ENCODE assay signal across 9 mouse cellular contexts in the genomic region with DNA sequence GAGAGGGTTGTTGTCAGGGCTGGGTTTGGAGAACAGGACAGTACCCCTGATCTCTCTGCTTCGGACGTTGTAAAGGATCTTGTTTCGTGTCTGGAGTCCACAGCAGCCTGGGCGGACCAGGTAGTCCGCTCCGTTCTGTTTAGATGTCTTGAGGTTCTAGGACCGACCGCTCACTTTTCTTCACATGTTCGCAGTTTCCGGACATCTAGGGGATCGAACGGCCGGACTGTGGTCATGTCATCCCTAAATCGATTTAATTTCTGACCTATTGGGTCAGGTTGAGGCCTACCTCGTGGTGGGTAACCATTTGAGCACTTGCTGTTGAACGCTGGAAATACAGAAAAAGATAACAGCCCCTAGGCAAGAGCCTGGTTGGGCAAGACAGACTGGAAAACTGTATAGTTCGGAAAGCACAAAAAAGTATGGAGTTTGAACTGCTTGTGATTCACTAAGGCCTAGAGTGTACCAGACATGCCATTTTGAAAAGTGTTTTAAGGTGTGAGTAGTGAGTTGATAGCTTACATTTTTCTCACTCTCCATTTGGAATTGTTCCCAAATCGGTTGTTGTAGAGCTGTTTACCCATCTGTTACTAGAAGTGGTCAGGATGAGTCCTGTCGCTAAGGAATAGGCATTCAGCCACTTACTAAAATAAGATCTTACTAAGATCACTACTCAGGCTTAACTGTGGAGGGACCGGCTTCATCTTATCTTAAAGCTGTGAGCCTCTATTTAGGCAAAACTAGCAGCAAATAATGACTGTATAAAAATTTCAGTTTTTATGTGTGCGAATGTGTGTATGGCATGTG. TPM values are rescaled to one million over a fixed set of nuclear protein-coding genes. Genes with fewer than 3 reads are reported as not detected.
DNase-seq lines count a peak whose midpoint lies in the region; ATAC-seq and TF ChIP-seq lines count a peak whose summit lies in the region.
"Had no signal": no experiment of that assay in that cellular context is flagged by ENCODE, and none has a peak within 500 bp of the region (broad histone marks: within the 10 kb centered on the region; RNA-seq: fewer than 3 reads in every experiment).

No protein-coding gene starts in this region.

- intact Hi-C loops in heart, postnatal 10 days (cut with DNase I): loop anchor here (1.0 to 5.0 kb wide), 6 partner anchors 41 to 734 kb away; partner anchors contain the start of gene Max

- no peak for ATAC-seq in heart, embryonic 14.5 days (ENCODE audit: insufficient number of reproducible peaks, insufficient read depth, low FRiP score, low read depth)
- no peak for ATAC-seq in hindbrain, embryonic 11.5 days (ENCODE audit: low FRiP score)
- no peak for ATAC-seq in midbrain, embryonic 11.5 days (ENCODE audit: low FRiP score)

- peak overlapping the region; percentile 50 to 92 for H3K4me3 ChIP-seq in heart, embryonic 14.5 days (ENCODE audit: control insufficient read depth in 1 of 2, insufficient read depth in 1 of 2, low read depth in 1 of 2, low read length in 2 of 2)
- peak overlapping the region; percentile 71 to 91 for H3K4me3 ChIP-seq in MEL (ENCODE audit: control insufficient read depth in 1 of 2, insufficient read depth in 1 of 2, low read depth in 2 of 2, low read length in 2 of 2)
- peak overlapping the region; percentile 64 for H3K4me3 ChIP-seq in hindbrain, embryonic 11.5 days (ENCODE audit: low read depth, low read length)
- H3K4me3 ChIP-seq in midbrain, embryonic 11.5 days (ENCODE audit: low read depth, low read length): peak overlapping the region; percentile 71

- TF ChIP-seq CTCF in MEL (IDR thresholded peaks at IDR 0.05 in 2 of 3, conservative IDR thresholded peaks at IDR 0.05 in 1 of 3; ENCODE audit: control insufficient read depth in 1 of 3, insufficient read depth in 1 of 3, low read depth in 2 of 3, low read length in 3 of 3, poor library complexity in 1 of 3, severe bottlenecking in 1 of 3): no peak

- no peaks in the 10 kb centered on the region for H3K27me3 ChIP-seq in heart, embryonic 14.5 days (ENCODE audit: control insufficient read depth, insufficient read depth, low read length)
- no peaks in the 10 kb centered on the region for H3K27me3 ChIP-seq in MEL (ENCODE audit: control insufficient read depth in 1 of 2, insufficient read depth in 2 of 2, low read length in 2 of 2)
- no peaks in the 10 kb centered on the region for H3K27me3 ChIP-seq in hindbrain, embryonic 11.5 days (ENCODE audit: control insufficient read depth, insufficient read depth, low read length)
- H3K27me3 ChIP-seq in midbrain, embryonic 11.5 days (ENCODE audit: control insufficient read depth, insufficient read depth, low read length): no peaks in the 10 kb centered on the region

- H3K36me3 ChIP-seq in heart, embryonic 14.5 days (ENCODE audit: control insufficient read depth, insufficient read depth, low read length): no peaks in the 10 kb centered on the region
- peaks cover 0 to 14% of the 10 kb centered on the region in 2 experiments; a peak in 2 of 4 replicates for H3K36me3 ChIP-seq in MEL (ENCODE audit: control insufficient read depth in 1 of 2, insufficient read depth in 2 of 2, low read length in 2 of 2)
- no peaks in the 10 kb centered on the region for H3K36me3 ChIP-seq in hindbrain, embryonic 11.5 days (ENCODE audit: control insufficient read depth, insufficient read depth, low read length)
- H3K36me3 ChIP-seq in midbrain, embryonic 11.5 days (ENCODE audit: control insufficient read depth, insufficient read depth, low read length): no peaks in the 10 kb centered on the region

- peak; percentile 59 to 85; a peak in 2 of 4 replicates for TF ChIP-seq POLR2A in MEL (IDR thresholded peaks at IDR 0.05; ENCODE audit: control insufficient read depth in 1 of 2, insufficient read depth in 1 of 2, low read depth in 1 of 2, low read length in 2 of 2, poor library complexity in 1 of 2)

- H3K27ac ChIP-seq in heart, embryonic 14.5 days (replicated peaks in 1 of 2; ENCODE audit: control insufficient read depth in 1 of 2, insufficient read depth in 1 of 2, low read depth in 2 of 2, low read length in 2 of 2): peak overlapping the region; percentile 24 to 30; a peak in 2 of 4 replicates
- H3K27ac ChIP-seq in MEL (ENCODE audit: control insufficient read depth, low read depth, low read length): peak overlapping the region; percentile 79
- H3K27ac ChIP-seq in hindbrain, embryonic 11.5 days (ENCODE audit: low read depth, low read length): no peak overlapping the region
- H3K27ac ChIP-seq in midbrain, embryonic 11.5 days (ENCODE audit: low read depth, low read length): no peak overlapping the region; the same call in 1 of the 2 replicates

- H3K79me2 ChIP-seq in MEL (ENCODE audit: control insufficient read depth, insufficient read depth, low read length, poor library complexity): peaks cover 11% of the 10 kb centered on the region

- DNase-seq in heart, postnatal 10 days: no peak
- DNase-seq in MEL (ENCODE audit: low read depth, low spot score): no peak
- no peak for DNase-seq in hindbrain, embryonic 11.5 days (ENCODE audit: low spot score)
- DNase-seq in midbrain, embryonic 11.5 days (ENCODE audit: low spot score, missing footprints): no peak
- DNase-seq in right cerebral cortex, postnatal 4 days: no peak
- DNase-seq in thymus, adult 18-20 months: no peak
- DNase-seq in left cerebral cortex, adult 18-20 months (ENCODE audit: low spot score in 2 of 2): no peak

- H3K9ac ChIP-seq in heart, embryonic 14.5 days (ENCODE audit: low read length): peak overlapping the region; percentile 71
- H3K9ac ChIP-seq in MEL (ENCODE audit: control insufficient read depth, low read depth, low read length, poor library complexity, severe bottlenecking): peak overlapping the region; percentile 91
- peak overlapping the region; percentile 69 for H3K9ac ChIP-seq in hindbrain, embryonic 11.5 days (ENCODE audit: low read depth, low read length)
- H3K9ac ChIP-seq in midbrain, embryonic 11.5 days (ENCODE audit: low read length): peak overlapping the region; percentile 81

- no peaks in the 10 kb centered on the region for H3K9me3 ChIP-seq in heart, embryonic 14.5 days (ENCODE audit: control insufficient read depth, low read length)
- no peaks in the 10 kb centered on the region for H3K9me3 ChIP-seq in MEL (replicated peaks; ENCODE audit: insufficient read depth, low read length)
- no peaks in the 10 kb centered on the region for H3K9me3 ChIP-seq in hindbrain, embryonic 11.5 days (ENCODE audit: control insufficient read depth, low read length)
- H3K9me3 ChIP-seq in midbrain, embryonic 11.5 days (ENCODE audit: control insufficient read depth, low read length): no peaks in the 10 kb centered on the region

- no peak for TF ChIP-seq RAD21 in MEL (IDR thresholded peaks at IDR 0.05; ENCODE audit: low read depth, low read length)

- TF ChIP-seq EP300 in MEL (IDR thresholded peaks at IDR 0.05; ENCODE audit: low read depth in 1 of 2, low read length in 2 of 2): no peak; a peak in 1 of 4 replicates

- H3K4me1 ChIP-seq in heart, embryonic 14.5 days (ENCODE audit: control insufficient read depth in 2 of 2, insufficient read depth in 2 of 2, low read length in 2 of 2): peaks cover 0 to 8% of the 10 kb centered on the region in 2 experiments; a peak in 1 of 4 replicates
- peaks cover 5 to 7% of the 10 kb centered on the region in 2 experiments for H3K4me1 ChIP-seq in MEL (ENCODE audit: control insufficient read depth in 1 of 2, insufficient read depth in 2 of 2, low read length in 2 of 2)
- H3K4me1 ChIP-seq in hindbrain, embryonic 11.5 days (replicated peaks; ENCODE audit: control insufficient read depth, insufficient read depth, low read length): 0 out of 2 replicates have a peak, but pooled peaks cover 2% of the 10 kb centered on the region
- peaks cover 2% of the 10 kb centered on the region; the same call in 1 of the 2 replicates for H3K4me1 ChIP-seq in midbrain, embryonic 11.5 days (ENCODE audit: control insufficient read depth, insufficient read depth, low read length)

- 11% methylated on average over 21 of the region's 21 CpGs for WGBS in heart, embryonic 14.5 days
- WGBS in hindbrain, embryonic 11.5 days: 14% methylated on average over 21 of the region's 21 CpGs
- WGBS in midbrain, embryonic 11.5 days: 15% methylated on average over 21 of the region's 21 CpGs

- H3K4me2 ChIP-seq in heart, embryonic 14.5 days (ENCODE audit: low read length): peak overlapping the region; percentile 83
- peak overlapping the region; percentile 39 for H3K4me2 ChIP-seq in hindbrain, embryonic 11.5 days (replicated peaks; ENCODE audit: low read depth, low read length)
- H3K4me2 ChIP-seq in midbrain, embryonic 11.5 days: peak overlapping the region; percentile 74

TF ChIP-seq in MEL, 35 proteins besides CTCF, POLR2A, EP300 and RAD21 (continues in another document):
- TF ChIP-seq MAX (IDR thresholded peaks at IDR 0.05; ENCODE audit: low read length) (peak; percentile 63; the same call in 1 of the 2 replicates), GATA1 (IDR thresholded peaks at IDR 0.05; ENCODE audit: low read depth, low read length) (0 out of 2 replicates have a peak, but pooled peaks have one; percentile 16), MYC (IDR thresholded peaks at IDR 0.05; ENCODE audit: low read depth, low read length) (peak; percentile 65), RCOR1 (IDR thresholded peaks at IDR 0.05; ENCODE audit: low read depth, low read length) (no peak), POLR2AphosphoS2 (IDR thresholded peaks at IDR 0.05; ENCODE audit: low read length) (peak; percentile 57), E2F4 (IDR thresholded peaks at IDR 0.05; ENCODE audit: borderline replicate concordance, low read depth, low read length) (0 out of 2 replicates have a peak, but pooled peaks have one; percentile 43), TBP (IDR thresholded peaks at IDR 0.05; ENCODE audit: low read depth, low read length) (peak; percentile 2; the same call in 1 of the 2 replicates), POLR2AphosphoS5 (IDR thresholded peaks at IDR 0.05; ENCODE audit: borderline replicate concordance, low read depth, low read length) (no peak)

RNA-seq across cellular contexts. Expression of gene Rab15, which starts 15.3 kb away (rescaled TPM):
- polyA plus RNA-seq in heart, embryonic 14.5 days (2014; fragmentation: Nextera tagmentation; extraction: Ambion mirVana): 1.8 and 2.0 TPM in 2 replicates
- total RNA-seq in heart, postnatal 10 days (2021): 1 to 10 TPM; 1.2 to 1.3 TPM
- total RNA-seq in MEL (2012; rRNA removed): 2.7 and 3.4 TPM in 2 replicates
- 10 to 100 TPM in 1 of 2 experiments, not detected in 1; 22.7 TPM for polyA plus RNA-seq in MEL (2012; ENCODE audit: insufficient read depth in 1 of 2, insufficient read length in 2 of 2, low read depth in 1 of 2, low replicate concordance in 2 of 2, missing spikeins in 1 of 2)
- 11.3 and 14.6 TPM in 2 replicates for polyA plus RNA-seq in hindbrain, embryonic 11.5 days (2014; fragmentation: Nextera tagmentation; extraction: Ambion mirVana)
- polyA plus RNA-seq in midbrain, embryonic 11.5 days (2014; fragmentation: Nextera tagmentation; extraction: Ambion mirVana): 7.7 and 10.1 TPM in 2 replicates
- 100 to 1,000 TPM; 245 to 266 TPM for total RNA-seq in left cerebral cortex, adult 18-20 months (2021)
- total RNA-seq: neutrophil, adult 5-6 weeks had no signal

RNA-seq across cellular contexts. Expression of gene Gpx2, which starts 42.7 kb away (rescaled TPM):
- polyA plus RNA-seq in heart, embryonic 14.5 days (2014; fragmentation: Nextera tagmentation; extraction: Ambion mirVana): not detected in 2 replicates
- total RNA-seq in heart, postnatal 10 days (2021): not detected
- total RNA-seq in MEL (2012; rRNA removed): not detected in 2 replicates
- not detected for polyA plus RNA-seq in MEL (2012; ENCODE audit: insufficient read depth in 1 of 2, insufficient read length in 2 of 2, low read depth in 1 of 2, low replicate concordance in 2 of 2, missing spikeins in 1 of 2)
- polyA plus RNA-seq in hindbrain, embryonic 11.5 days (2014; fragmentation: Nextera tagmentation; extraction: Ambion mirVana): not detected in 2 replicates
- polyA plus RNA-seq in midbrain, embryonic 11.5 days (2014; fragmentation: Nextera tagmentation; extraction: Ambion mirVana): not detected in 2 replicates
- total RNA-seq in left cerebral cortex, adult 18-20 months (2021): under 1 TPM; 0.35 to 0.37 TPM
- total RNA-seq: neutrophil, adult 5-6 weeks had no signal

Comparison
In these comparisons a context has a peak if more than half of its experiments do, and no peak if none do; other contexts are left out.
1. H3K27ac ChIP-seq: peak in heart, embryonic 14.5 days (2 of 2) and MEL (single experiment); none in hindbrain, embryonic 11.5 days (single experiment) and midbrain, embryonic 11.5 days (single experiment).
2. Peak in every context shown above with its lines, with median percentiles within 50 percentile points of each other: H3K4me2 ChIP-seq, H3K4me3 ChIP-seq and H3K9ac ChIP-seq.